Mouse (Mus musculus) ES-Bruce4 (cell line): ENCODE measurements around the gene Aasdh. TPM values are rescaled to one million over a fixed set of nuclear protein-coding genes. Genes with fewer than 3 reads are reported as not detected.

Source experiments
- H3K27ac ChIP-seq: 2 replicates; pipeline ENCODE4 v1.5.1; 2012; ENCODE audit warnings: low read length, inconsistent platforms; ENCODE audit not compliant: insufficient read depth
- H3K27me3 ChIP-seq: 2 replicates; pipeline ENCODE4 v1.6.1; 2012; ENCODE audit warnings: mild to moderate bottlenecking, low read length, inconsistent platforms; ENCODE audit not compliant: control insufficient read depth, poor library complexity, insufficient read depth, severe bottlenecking
- H3K36me3 ChIP-seq: 2 replicates; pipeline ENCODE4 v1.6.1; 2012; ENCODE audit warnings: inconsistent platforms, mild to moderate bottlenecking, low read length, moderate library complexity; ENCODE audit not compliant: control insufficient read depth, poor library complexity, insufficient read depth, severe bottlenecking
- H3K4me1 ChIP-seq: one replicate; pipeline ENCODE4 v1.8.1; 2011; ENCODE audit warnings: low read length; ENCODE audit not compliant: control insufficient read depth, insufficient read depth
- H3K4me3 ChIP-seq: 2 replicates; pipeline ENCODE4 v1.5.1; 2011; ENCODE audit warnings: low read depth, mild to moderate bottlenecking, low read length
- H3K9ac ChIP-seq: 2 replicates; pipeline ENCODE4 v1.6.1; 2012; ENCODE audit warnings: low read depth, mild to moderate bottlenecking, inconsistent platforms; ENCODE audit not compliant: poor library complexity, severe bottlenecking
- H3K9me3 ChIP-seq: replicated peaks from 2 replicates; pipeline ENCODE4 v1.6.1; 2012; ENCODE audit warnings: mild to moderate bottlenecking, low read length, inconsistent platforms; ENCODE audit not compliant: control insufficient read depth, poor library complexity, insufficient read depth, severe bottlenecking
- CTCF ChIP-seq: IDR thresholded peaks from one replicate; pipeline ENCODE4 v1.8.1; 2011; ENCODE audit warnings: low read depth, low read length
- EP300 ChIP-seq: IDR thresholded peaks from 2 replicates; pipeline ENCODE4 v1.6.1; 2011; ENCODE audit warnings: low read depth, low read length; ENCODE audit not compliant: insufficient read depth
- POLR2A ChIP-seq: IDR thresholded peaks from one replicate; pipeline ENCODE4 v1.8.1; 2011; ENCODE audit warnings: low read length; ENCODE audit not compliant: insufficient read depth
- polyA plus RNA-seq: library from polyadenylated mRNA; stranded (reverse); fragments of >200 nt; gene quantifications from 2 replicates; pipeline ENCODE4 v1.2.4, GENCODE M21; 2011; ENCODE audit warnings: low read depth; ENCODE audit not compliant: missing spikeins, insufficient read depth, insufficient read length

Gene Aasdh
- polyA plus RNA-seq, 1 experiment: 74.1 TPM

DNA sequence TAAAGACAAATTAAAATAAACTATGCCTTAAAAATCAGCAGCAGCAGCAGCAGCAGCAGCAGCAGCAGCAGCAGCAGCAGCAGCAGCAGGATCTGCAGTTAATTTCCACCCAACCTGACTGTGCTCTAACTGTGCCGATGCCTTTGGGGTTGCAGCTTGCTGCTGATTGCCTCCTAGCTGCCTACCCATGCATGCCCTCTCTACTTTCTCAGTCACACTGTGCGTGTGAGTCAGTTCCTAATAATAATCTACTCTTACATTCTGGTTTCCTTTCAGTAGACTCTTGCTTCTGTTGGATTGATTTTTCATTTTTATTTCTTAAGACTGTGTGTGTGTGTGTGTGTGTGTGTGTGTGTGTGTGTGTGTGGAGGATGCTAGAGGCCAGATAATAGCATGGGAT is 12.2 kb downstream of the Aasdh start:
- Histone ChIP-seq H3K9ac (no peak overlapping the region), H3K36me3 (peaks cover 18% of the 10 kb centered on the region), H3K27me3 (no peaks in the 10 kb centered on the region), H3K4me3 (no peak overlapping the region), H3K4me1 (no peaks in the 10 kb centered on the region), H3K27ac (no peak overlapping the region), H3K9me3 (no peaks in the 10 kb centered on the region)
- no peak for TF ChIP-seq EP300
- no peak for TF ChIP-seq CTCF
- no peak for TF ChIP-seq POLR2A

DNA sequence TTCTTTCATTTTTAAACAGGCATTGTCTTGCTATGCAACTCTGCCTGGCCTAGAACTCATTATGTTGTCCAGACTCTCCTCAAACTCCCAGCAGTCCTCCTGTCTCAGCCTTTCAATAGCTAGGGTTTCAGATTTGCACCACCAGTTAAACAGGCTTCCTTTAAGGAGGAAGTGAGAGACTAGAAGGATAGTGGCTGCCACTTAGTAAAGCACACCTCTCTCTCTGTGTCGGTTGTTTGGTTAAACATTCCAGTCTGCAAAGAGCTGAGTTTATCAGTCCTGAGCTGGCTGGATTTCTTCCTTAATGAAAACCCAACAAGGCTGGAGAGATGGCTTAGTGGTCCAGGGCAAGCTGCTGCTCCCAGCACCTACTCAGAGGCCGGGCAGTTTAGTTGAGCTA is 12.7 kb downstream of the Aasdh start:
- Histone ChIP-seq H3K4me3 (no peak overlapping the region), H3K9ac (no peak overlapping the region), H3K4me1 (no peaks in the 10 kb centered on the region), H3K9me3 (no peaks in the 10 kb centered on the region), H3K27ac (no peak overlapping the region), H3K36me3 (peaks cover 20% of the 10 kb centered on the region), H3K27me3 (no peaks in the 10 kb centered on the region)
- no peak for TF ChIP-seq POLR2A
- TF ChIP-seq CTCF: no peak
- TF ChIP-seq EP300: no peak

DNA sequence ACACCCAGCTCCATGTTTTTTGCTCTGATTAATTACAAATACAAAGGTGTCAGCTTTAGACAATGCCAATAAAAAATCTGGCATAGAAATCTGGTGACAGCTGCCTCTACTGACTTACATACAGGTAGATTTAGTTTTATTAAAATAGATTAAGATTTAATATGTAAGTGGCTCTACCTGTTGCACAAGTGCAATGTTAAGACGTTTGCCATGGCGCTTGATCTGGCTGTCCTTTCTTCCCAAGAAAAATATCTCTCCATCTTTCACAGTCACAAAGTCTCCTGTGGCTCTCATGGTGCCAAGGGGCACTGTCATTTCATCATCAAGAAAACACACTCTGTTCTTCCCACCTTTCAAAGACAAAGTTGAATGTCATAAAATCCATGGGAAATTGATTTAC is 18.3 kb downstream of the Aasdh start:
- Histone ChIP-seq H3K4me3 (no peak overlapping the region), H3K9me3 (no peaks in the 10 kb centered on the region), H3K27me3 (no peaks in the 10 kb centered on the region), H3K9ac (no peak overlapping the region), H3K4me1 (no peaks in the 10 kb centered on the region), H3K36me3 (peaks cover 39% of the 10 kb centered on the region), H3K27ac (no peak overlapping the region)
- TF ChIP-seq CTCF: no peak
- no peak for TF ChIP-seq POLR2A
- no peak for TF ChIP-seq EP300

DNA sequence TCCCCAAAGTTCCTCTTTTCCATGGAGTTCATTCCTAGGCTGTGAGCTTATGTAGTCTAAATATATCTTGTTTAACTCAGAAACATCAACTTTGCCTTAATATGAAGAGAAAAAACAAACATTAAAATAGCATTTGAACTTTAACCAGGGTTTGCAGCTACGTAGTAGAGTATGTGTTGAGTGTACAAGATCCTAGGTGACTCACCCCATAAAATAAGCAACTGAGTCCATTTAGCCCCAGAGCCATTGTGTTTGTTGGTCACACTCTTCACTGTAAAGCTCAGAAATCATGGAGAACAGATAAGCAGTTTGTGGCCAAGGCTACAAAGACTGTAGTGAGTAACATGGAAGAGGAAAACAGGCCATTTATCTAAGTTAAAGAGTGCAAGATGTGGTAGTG is 21.2 kb downstream of the Aasdh start:
- H3K27me3 ChIP-seq: no peaks in the 10 kb centered on the region
- H3K4me1 ChIP-seq: no peaks in the 10 kb centered on the region
- no peak overlapping the region for H3K4me3 ChIP-seq
- H3K9me3 ChIP-seq: no peaks in the 10 kb centered on the region
- peaks cover 37% of the 10 kb centered on the region for H3K36me3 ChIP-seq
- H3K9ac ChIP-seq: no peak overlapping the region
- TF ChIP-seq CTCF (no peak), POLR2A (no peak), EP300 (no peak)
- no peak overlapping the region for H3K27ac ChIP-seq

DNA sequence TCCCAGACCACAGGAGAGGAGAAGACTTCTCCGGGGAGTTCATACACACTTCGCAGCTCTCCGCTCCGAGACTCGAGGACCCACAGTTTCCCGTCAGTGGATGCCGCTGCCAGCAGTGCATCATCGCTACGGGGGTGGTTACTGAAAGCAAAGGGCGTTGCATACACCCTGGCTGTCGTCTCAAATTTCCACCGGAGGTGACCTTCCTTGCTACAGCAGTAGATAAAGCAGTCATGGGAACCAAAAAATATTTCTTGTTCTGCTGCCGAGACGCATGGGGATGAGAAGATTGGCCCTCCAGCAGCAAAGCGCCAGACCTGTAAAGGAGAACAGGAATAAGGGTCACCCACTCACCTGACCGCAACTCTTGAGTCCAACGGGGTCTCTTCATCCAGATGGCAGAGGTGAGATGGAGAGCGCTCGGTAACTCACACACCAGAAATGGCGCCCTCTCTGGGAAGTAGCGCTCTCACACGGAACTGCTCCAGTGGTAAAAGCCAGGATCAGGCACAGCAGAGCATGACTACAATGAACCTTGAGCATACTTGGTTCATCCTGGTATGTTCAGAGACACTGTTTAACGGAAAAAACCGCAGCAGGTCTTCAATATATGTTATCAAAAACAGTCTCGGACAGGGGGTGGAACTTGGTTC is 29.1 kb downstream of the Aasdh start:
- H3K9ac ChIP-seq: no peak overlapping the region
- 0 out of 2 replicates have a peak, but pooled peaks cover 7% of the 10 kb centered on the region for H3K36me3 ChIP-seq
- TF ChIP-seq CTCF: peak; percentile 61
- no peak for TF ChIP-seq EP300
- no peaks in the 10 kb centered on the region for H3K4me1 ChIP-seq
- H3K27me3 ChIP-seq: no peaks in the 10 kb centered on the region
- H3K27ac ChIP-seq: no peak overlapping the region
- H3K4me3 ChIP-seq: 0 out of 2 replicates have a peak overlapping the region, but pooled peaks have one; percentile 6
- no peaks in the 10 kb centered on the region for H3K9me3 ChIP-seq

DNA sequence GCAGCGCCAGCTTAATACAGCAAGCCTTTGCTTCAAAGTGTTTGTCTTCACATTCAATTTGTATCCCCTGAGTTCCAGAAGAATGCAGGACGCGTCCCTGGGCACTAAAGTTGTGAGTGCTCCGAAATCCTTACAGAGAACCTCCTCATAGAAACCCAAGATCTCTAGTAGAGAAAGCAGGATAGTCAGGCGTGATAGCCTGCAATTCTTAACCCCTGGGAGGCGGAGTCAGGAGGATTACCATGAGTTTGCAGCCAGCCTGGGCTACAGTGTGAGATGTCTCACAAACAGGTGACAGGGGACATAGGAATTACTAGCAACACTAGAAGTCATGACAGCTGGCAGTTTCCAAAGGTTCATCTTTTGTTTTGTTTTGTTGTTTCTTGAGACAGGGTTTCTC is 35.8 kb downstream of the Aasdh start:
- H3K27ac ChIP-seq: no peak overlapping the region
- H3K9me3 ChIP-seq: no peaks in the 10 kb centered on the region
- peak overlapping the region; percentile 62 for H3K4me3 ChIP-seq
- H3K4me1 ChIP-seq: no peaks in the 10 kb centered on the region
- H3K9ac ChIP-seq: 0 out of 2 replicates have a peak overlapping the region, but pooled peaks have one; percentile 12
- TF ChIP-seq EP300: no peak
- TF ChIP-seq POLR2A: no peak
- TF ChIP-seq CTCF: no peak
- no peaks in the 10 kb centered on the region for H3K27me3 ChIP-seq
- no peaks in the 10 kb centered on the region for H3K36me3 ChIP-seq
